Comparison of ENCODE assay signal across 9 mouse cellular contexts in genomic region chr16:95466548-95466947, GRCm38 (mm10).
DNase-seq lines count a peak whose midpoint lies in the region; ATAC-seq lines count a peak whose summit lies in the region.
"Had no signal": no experiment of that assay in that cellular context is flagged by ENCODE, and none has a peak within 500 bp of the region (broad histone marks: within the 10 kb centered on the region; RNA-seq: fewer than 3 reads in every experiment).

No protein-coding gene starts in this region.

- no peak overlapping the region for H3K9ac ChIP-seq in kidney, embryonic 14.5 days (ENCODE audit: low read depth, low read length)

- 94% methylated on average over 1 of the region's 1 CpGs for WGBS in kidney, embryonic 14.5 days

- no peaks in the 10 kb centered on the region for H3K27me3 ChIP-seq in kidney, embryonic 14.5 days (ENCODE audit: control insufficient read depth, insufficient read depth, low read length)

- no peak for ATAC-seq in kidney, embryonic 14.5 days (ENCODE audit: low FRiP score, low TSS enrichment)

- H3K4me1 ChIP-seq in kidney, embryonic 14.5 days (ENCODE audit: control insufficient read depth, insufficient read depth, low read length) = no peaks in the 10 kb centered on the region

- H3K27ac ChIP-seq in kidney, embryonic 14.5 days (ENCODE audit: low read depth, low read length) = no peak overlapping the region

- DNase-seq in kidney, postnatal 10 days = peak; percentile 47
- DNase-seq in thymus, postnatal 14 days = peak; percentile 25
- no peak for DNase-seq in thymus, postnatal 4 days
- DNase-seq in embryo, embryonic 9.5 days (ENCODE audit: extremely low spot score) = peak; percentile 67
- DNase-seq in retina, postnatal 7 days (ENCODE audit: low read depth, low spot score) = peak; percentile 14
- no peak for DNase-seq in testis, postnatal 10 days (ENCODE audit: low spot score)
- DNase-seq in yolk sac, embryonic 10.5 days (ENCODE audit: low spot score) = no peak
- DNase-seq: kidney, postnatal 25 days had no signal

- H3K4me2 ChIP-seq in kidney, embryonic 14.5 days (replicated peaks; ENCODE audit: low read depth, low read length) = no peak overlapping the region

- H3K9me3 ChIP-seq in kidney, embryonic 14.5 days (ENCODE audit: control insufficient read depth, low read length) = no peaks in the 10 kb centered on the region

- no peak overlapping the region for H3K4me3 ChIP-seq in kidney, embryonic 14.5 days (ENCODE audit: low read length)

- H3K36me3 ChIP-seq in kidney, embryonic 14.5 days (ENCODE audit: control insufficient read depth, insufficient read depth, low read length) = no peaks in the 10 kb centered on the region

Comparison
In these comparisons a context has a peak if more than half of its experiments do, and no peak if none do; other contexts are left out.
1. DNase-seq: peak in kidney, postnatal 10 days (single experiment), thymus, postnatal 14 days (single experiment), embryo, embryonic 9.5 days (single experiment) and retina, postnatal 7 days (single experiment); none in thymus, postnatal 4 days (single experiment), testis, postnatal 10 days (single experiment) and yolk sac, embryonic 10.5 days (single experiment).